Mouse (Mus musculus) neural tube, embryonic 12.5 days (tissue): ENCODE results near the gene Scn5a. TPM values are rescaled to one million over a fixed set of nuclear protein-coding genes. Genes with fewer than 3 reads are reported as not detected.

ENCODE experiments used
- ATAC-seq: fragments of 200-750 bp; cut with Nextera tagmentation; 2 replicates; pipeline ENCODE4 v1.8.0; 2017; ENCODE audit warnings: low read depth, mild to moderate bottlenecking, moderate TSS enrichment, moderate library complexity; ENCODE audit not compliant: low FRiP score
- H3K27ac ChIP-seq: fragments of 300-500 bp; sonication (generic); 2 replicates; pipeline ENCODE4 v1.5.1; 2016
- H3K27me3 ChIP-seq: fragments of 300-500 bp; sonication (generic); replicated peaks from 2 replicates; pipeline ENCODE4 v1.6.1; 2016; ENCODE audit warnings: mild to moderate bottlenecking
- H3K36me3 ChIP-seq: fragments of 300-500 bp; sonication (generic); 2 replicates; pipeline ENCODE4 v1.6.1; 2016; ENCODE audit warnings: mild to moderate bottlenecking
- H3K4me1 ChIP-seq: fragments of 300-500 bp; sonication (generic); 2 replicates; pipeline ENCODE4 v1.6.1; 2016
- H3K4me2 ChIP-seq: fragments of 300-500 bp; sonication (generic); replicated peaks from 2 replicates; pipeline ENCODE4 v1.6.1; 2016; ENCODE audit warnings: mild to moderate bottlenecking
- H3K4me3 ChIP-seq: fragments of 300-500 bp; sonication (generic); 2 replicates; pipeline ENCODE4 v1.5.1; 2016
- H3K9ac ChIP-seq: fragments of 300-500 bp; sonication (generic); 2 replicates; pipeline ENCODE4 v1.6.1; 2016; ENCODE audit warnings: mild to moderate bottlenecking
- H3K9me3 ChIP-seq: fragments of 300-500 bp; sonication (generic); 2 replicates; pipeline ENCODE4 v1.6.1; 2016; ENCODE audit warnings: mild to moderate bottlenecking
- WGBS: fragments of 180-500 bp; shearing (Covaris S2); methylation state at CpG from one replicate; pipeline ENCODE4 v1.1.7; 2016; 5-methylcytosine and 5-hydroxymethylcytosine counted together
- polyA plus RNA-seq: library from polyadenylated mRNA; unstranded; fragments of >200 nt; fragmentation: Nextera tagmentation; extraction: Ambion mirVana; gene quantifications from 2 replicates; pipeline ENCODE4 v1.2.1, GENCODE M21; 2016

The Scn5a gene
- polyA plus RNA-seq, 1 experiment from 2014 or later: 2.1 TPM

GRCm38 (mm10) chr9:119497546-119498246 lies 81.1 kb downstream of the Scn5a start:
- 87% methylated on average over 15 of the region's 15 CpGs for WGBS
- Histone ChIP-seq H3K9me3 (no peaks in the 10 kb centered on the region), H3K4me1 (no peaks in the 10 kb centered on the region), H3K36me3 (no peaks in the 10 kb centered on the region), H3K27me3 (no peaks in the 10 kb centered on the region), H3K4me2 (no peak overlapping the region), H3K4me3 (no peak overlapping the region), H3K27ac (no peak overlapping the region), H3K9ac (no peak overlapping the region)
- no peak for ATAC-seq

DNA sequence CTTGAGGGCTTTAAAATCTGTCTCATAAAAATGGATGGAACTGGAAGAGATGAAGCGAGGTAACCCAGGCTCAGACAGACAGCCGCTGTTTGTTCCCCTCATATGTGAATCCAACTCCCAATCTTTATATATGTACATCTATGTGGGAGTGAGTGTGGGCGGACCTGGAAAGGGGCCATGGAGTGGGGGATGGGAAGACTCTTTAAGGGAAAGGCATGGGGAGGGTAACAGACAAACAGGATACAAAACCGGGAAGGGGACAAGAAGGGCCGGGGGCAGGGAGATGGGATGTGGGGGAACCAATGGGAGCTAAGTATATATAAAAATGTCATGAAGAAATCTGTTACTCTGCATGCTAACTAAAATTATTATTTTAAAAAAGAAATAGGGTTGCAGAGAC lies 81.9 kb downstream of the Scn5a start:
- ATAC-seq: no peak
- Histone ChIP-seq H3K27me3 (no peaks in the 10 kb centered on the region), H3K4me2 (no peak overlapping the region), H3K9me3 (no peaks in the 10 kb centered on the region), H3K9ac (no peak overlapping the region), H3K4me3 (no peak overlapping the region), H3K4me1 (no peaks in the 10 kb centered on the region), H3K27ac (no peak overlapping the region), H3K36me3 (no peaks in the 10 kb centered on the region)
- WGBS: 72% methylated on average over 5 of the region's 5 CpGs

DNA sequence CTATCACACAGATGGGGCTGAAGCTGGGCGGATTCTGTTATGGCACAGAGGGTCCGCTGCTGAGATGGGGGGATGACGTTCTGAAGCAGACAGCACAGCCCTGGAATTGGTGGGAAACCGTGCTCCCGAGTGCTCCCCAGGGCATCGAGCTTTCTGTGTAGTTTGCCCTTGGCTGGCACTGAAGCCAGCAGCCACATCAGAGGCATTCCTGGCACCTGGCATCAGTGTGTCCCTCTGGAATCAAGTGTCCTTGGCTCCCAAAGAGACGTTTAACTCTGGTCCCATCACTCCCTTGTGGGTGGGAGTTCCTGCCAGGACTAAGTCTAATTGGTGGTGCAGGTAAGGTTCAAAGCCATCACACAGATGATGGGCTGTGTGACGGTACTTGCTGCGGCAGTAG lies 82.5 kb downstream of the Scn5a start:
- Histone ChIP-seq H3K9ac (no peak overlapping the region), H3K4me1 (no peaks in the 10 kb centered on the region), H3K9me3 (no peaks in the 10 kb centered on the region), H3K27me3 (no peaks in the 10 kb centered on the region), H3K4me3 (no peak overlapping the region), H3K27ac (no peak overlapping the region), H3K36me3 (no peaks in the 10 kb centered on the region), H3K4me2 (no peak overlapping the region)
- 82% methylated on average over 9 of the region's 9 CpGs for WGBS
- no peak for ATAC-seq

DNA sequence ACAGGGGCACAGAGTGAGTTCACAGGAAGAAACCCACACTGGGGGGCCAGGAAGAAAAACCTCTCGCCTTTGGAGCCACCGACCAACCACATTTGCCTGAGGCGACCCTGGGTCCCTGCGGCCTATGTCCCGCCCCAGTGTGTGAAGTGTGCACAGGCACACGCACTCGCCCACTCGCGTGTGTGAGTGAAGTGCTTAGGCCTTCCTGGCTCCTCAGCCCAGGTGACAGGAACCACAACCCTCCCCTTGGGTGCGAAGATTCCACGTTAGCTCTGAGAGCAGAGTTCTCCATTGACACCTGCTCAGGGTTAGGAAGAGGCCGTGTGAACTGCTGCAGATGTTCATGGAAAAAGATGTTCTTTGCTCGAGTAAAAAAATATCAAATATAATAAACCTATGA lies 93.9 kb downstream of the Scn5a start:
- Histone ChIP-seq H3K9ac (no peak overlapping the region), H3K27ac (no peak overlapping the region), H3K9me3 (no peaks in the 10 kb centered on the region), H3K4me1 (0 out of 2 replicates have a peak, but pooled peaks cover 10% of the 10 kb centered on the region), H3K4me2 (no peak overlapping the region), H3K27me3 (no peaks in the 10 kb centered on the region), H3K4me3 (no peak overlapping the region), H3K36me3 (no peaks in the 10 kb centered on the region)
- WGBS: 89% methylated on average over 13 of the region's 13 CpGs
- no peak for ATAC-seq

DNA sequence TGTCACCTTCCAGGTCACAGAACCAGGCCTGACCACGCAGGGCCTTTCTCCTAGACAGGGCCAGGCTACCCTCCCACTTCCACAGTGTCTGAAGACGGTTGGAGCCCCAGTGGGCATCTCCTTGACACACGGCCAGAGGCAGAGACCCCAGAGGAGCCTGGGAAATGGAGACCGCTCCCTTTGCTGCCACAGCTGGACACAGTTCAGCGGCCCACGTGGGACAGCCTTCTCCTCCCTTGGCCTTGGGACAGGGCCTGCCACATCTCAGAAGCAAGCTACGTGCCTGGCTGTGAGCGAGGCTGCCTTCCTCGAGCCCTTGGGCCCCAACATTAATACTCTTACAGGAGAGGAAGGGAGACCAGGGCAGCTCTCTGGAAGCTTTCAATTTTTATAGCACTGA lies 94.4 kb downstream of the Scn5a start:
- Histone ChIP-seq H3K36me3 (no peaks in the 10 kb centered on the region), H3K27me3 (no peaks in the 10 kb centered on the region), H3K9ac (no peak overlapping the region; the same call in 1 of the 2 replicates), H3K9me3 (no peaks in the 10 kb centered on the region), H3K27ac (no peak overlapping the region), H3K4me3 (no peak overlapping the region), H3K4me1 (peaks cover 13% of the 10 kb centered on the region; the same call in 1 of the 2 replicates), H3K4me2 (no peak overlapping the region)
- ATAC-seq: no peak
- WGBS: 57% methylated on average over 9 of the region's 9 CpGs

- H3K36me3 ChIP-seq: no peaks in the 10 kb centered on the region
- H3K4me3 ChIP-seq: no peak overlapping the region
- H3K4me1 ChIP-seq: peaks cover 18% of the 10 kb centered on the region; the same call in 1 of the 2 replicates
- H3K9me3 ChIP-seq: no peaks in the 10 kb centered on the region
- H3K27ac ChIP-seq: no peak overlapping the region
- no peak overlapping the region for H3K4me2 ChIP-seq
- 45% methylated on average over 23 of the region's 23 CpGs for WGBS
- no peak overlapping the region for H3K9ac ChIP-seq
- no peaks in the 10 kb centered on the region for H3K27me3 ChIP-seq
- ATAC-seq: no peak; the same call in 1 of the 2 replicates
These were observed 95.1 kb downstream of the Scn5a start for GRCm38 (mm10) chr9:119483554-119484353.

DNA sequence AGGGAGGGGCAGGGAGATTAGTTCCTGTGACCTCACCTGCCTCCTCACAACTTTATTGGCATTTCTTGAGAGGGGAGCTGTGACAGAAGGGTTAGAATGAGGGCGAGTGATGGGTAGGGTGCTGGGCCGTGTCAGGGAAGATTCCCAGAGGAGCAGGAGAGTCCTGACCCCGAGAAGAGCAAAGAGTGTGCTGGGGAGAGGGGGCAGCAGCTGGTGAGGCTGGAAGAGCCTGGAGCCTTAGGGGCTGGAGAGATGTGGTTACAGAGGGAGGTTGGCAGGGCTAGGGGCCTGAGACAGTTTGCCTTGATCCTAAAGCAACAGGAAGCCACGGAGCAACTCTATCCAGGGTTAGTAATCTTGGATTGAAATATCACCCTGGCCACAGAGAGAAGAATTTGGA lies 97.2 kb downstream of the Scn5a start:
- 80% methylated on average over 4 of the region's 4 CpGs for WGBS
- no peak overlapping the region for H3K27ac ChIP-seq
- peaks cover 31% of the 10 kb centered on the region for H3K4me1 ChIP-seq
- H3K27me3 ChIP-seq: no peaks in the 10 kb centered on the region
- no peak overlapping the region for H3K9ac ChIP-seq
- H3K4me3 ChIP-seq: no peak overlapping the region
- H3K9me3 ChIP-seq: no peaks in the 10 kb centered on the region
- no peaks in the 10 kb centered on the region for H3K36me3 ChIP-seq
- ATAC-seq: no peak
- H3K4me2 ChIP-seq: no peak overlapping the region

GRCm38 (mm10) chr9:119479297-119479696 lies 99.5 kb downstream of the Scn5a start:
- H3K27me3 ChIP-seq: no peaks in the 10 kb centered on the region
- no peak overlapping the region for H3K4me2 ChIP-seq
- H3K4me1 ChIP-seq: peaks cover 30% of the 10 kb centered on the region
- H3K9me3 ChIP-seq: no peaks in the 10 kb centered on the region
- H3K27ac ChIP-seq: no peak overlapping the region
- 54% methylated on average over 8 of the region's 8 CpGs for WGBS
- no peak overlapping the region for H3K4me3 ChIP-seq
- H3K9ac ChIP-seq: no peak overlapping the region
- H3K36me3 ChIP-seq: no peaks in the 10 kb centered on the region
- no peak for ATAC-seq

DNA sequence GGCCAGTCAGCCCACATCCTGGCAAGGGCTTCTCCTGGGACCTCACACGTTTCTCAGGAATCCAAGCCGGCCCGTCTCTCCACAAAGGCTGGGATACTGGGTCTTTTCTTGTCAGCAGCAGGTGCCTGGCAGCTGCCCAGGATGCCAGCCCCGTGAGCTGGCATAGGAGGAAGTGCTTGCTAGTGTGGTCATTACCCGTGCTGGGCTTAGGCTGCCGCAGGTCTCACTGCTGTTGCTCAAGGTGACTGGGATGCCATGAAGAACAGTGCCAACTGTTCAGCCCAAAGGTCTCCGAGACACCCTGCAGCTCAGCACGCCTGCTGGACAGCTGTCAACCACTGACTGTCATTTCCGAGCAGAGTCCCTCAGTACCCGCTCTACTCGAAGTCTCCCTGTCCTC lies 100.5 kb downstream of the Scn5a start:
- Histone ChIP-seq H3K9me3 (no peaks in the 10 kb centered on the region), H3K4me3 (no peak overlapping the region), H3K27ac (no peak overlapping the region), H3K36me3 (no peaks in the 10 kb centered on the region), H3K4me1 (peaks cover 22% of the 10 kb centered on the region), H3K4me2 (no peak overlapping the region), H3K9ac (no peak overlapping the region), H3K27me3 (no peaks in the 10 kb centered on the region)
- WGBS: 73% methylated on average over 11 of the region's 11 CpGs
- no peak for ATAC-seq

DNA sequence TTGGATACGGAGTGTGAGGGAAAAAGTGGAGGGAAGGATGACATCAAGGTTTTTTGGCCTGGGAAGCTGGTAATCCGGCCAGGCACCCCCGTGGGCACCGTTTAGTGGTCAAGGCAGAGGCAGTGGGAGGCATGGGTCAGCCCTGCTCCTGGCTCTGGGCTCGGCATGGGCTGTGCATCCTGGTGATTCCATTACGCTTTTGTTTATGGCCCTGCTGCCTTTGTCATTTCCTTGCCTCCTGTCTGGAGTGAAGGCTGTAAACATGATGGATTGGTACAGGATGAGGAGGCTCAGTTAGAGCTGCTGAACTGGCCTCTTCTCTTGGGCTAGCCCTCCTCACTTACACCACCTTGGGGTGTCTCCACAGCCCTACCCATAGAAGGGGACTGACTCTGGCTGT lies 101.1 kb downstream of the Scn5a start:
- Histone ChIP-seq H3K4me2 (peak overlapping the region; percentile 10; the same call in 1 of the 2 replicates), H3K36me3 (no peaks in the 10 kb centered on the region), H3K4me1 (peaks cover 21% of the 10 kb centered on the region), H3K9ac (no peak overlapping the region), H3K27ac (no peak overlapping the region), H3K27me3 (no peaks in the 10 kb centered on the region), H3K9me3 (no peaks in the 10 kb centered on the region), H3K4me3 (no peak overlapping the region)
- 4% methylated on average over 6 of the region's 6 CpGs for WGBS
- peak; percentile 57 for ATAC-seq

GRCm38 (mm10) chr9:119474717-119475611 lies 103.9 kb downstream of the Scn5a start:
- Histone ChIP-seq H3K9ac (no peak overlapping the region), H3K9me3 (no peaks in the 10 kb centered on the region), H3K4me1 (peaks cover 21% of the 10 kb centered on the region), H3K4me2 (no peak overlapping the region), H3K4me3 (no peak overlapping the region), H3K36me3 (peaks cover 2% of the 10 kb centered on the region; the same call in 1 of the 2 replicates), H3K27me3 (no peaks in the 10 kb centered on the region), H3K27ac (no peak overlapping the region)
- ATAC-seq: no peak
- WGBS: 61% methylated on average over 15 of the region's 15 CpGs
